Comparison of ENCODE assay signal across 8 mouse cellular contexts in the genomic region with DNA sequence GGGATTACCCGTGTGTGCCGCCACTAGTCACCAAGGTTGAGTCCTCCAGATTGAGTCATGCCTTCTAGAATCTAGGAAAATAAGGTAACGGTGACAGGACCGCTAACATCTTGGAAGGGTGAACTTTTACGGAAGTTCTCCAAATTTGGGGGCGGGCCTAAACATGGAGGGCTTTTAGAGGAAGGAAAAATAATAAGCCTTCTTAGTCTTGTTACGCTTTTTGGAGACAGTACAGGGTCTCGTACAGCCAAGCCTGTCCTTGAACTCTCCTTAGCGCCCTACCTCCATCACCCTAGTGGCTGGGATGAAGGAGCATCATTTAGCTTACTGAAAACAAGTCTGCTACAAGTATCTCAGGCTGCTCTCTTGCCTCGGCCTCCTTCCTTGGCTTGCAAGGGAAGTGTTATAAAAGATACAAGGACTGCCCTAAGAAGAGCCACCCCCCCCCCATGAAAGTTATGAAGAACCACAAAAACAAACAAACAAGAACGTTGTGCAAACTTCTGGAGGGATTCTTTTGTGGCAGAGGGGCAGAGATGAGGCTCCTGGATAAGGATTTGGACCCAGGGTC. TPM values are rescaled to one million over a fixed set of nuclear protein-coding genes. Genes with fewer than 3 reads are reported as not detected.
DNase-seq lines count a peak whose midpoint lies in the region; ATAC-seq and TF ChIP-seq lines count a peak whose summit lies in the region.

No protein-coding gene starts in this region.

- peak overlapping the region; percentile 51 for H3K9ac ChIP-seq in embryonic facial prominence, embryonic 15.5 days
- H3K9ac ChIP-seq in limb, embryonic 11.5 days (ENCODE audit: low read length), result peak overlapping the region; percentile 76
- peak overlapping the region; percentile 32 for H3K9ac ChIP-seq in neural tube, embryonic 11.5 days (ENCODE audit: low read length)

- TF ChIP-seq CTCF in testis, adult 2 months (IDR thresholded peaks at IDR 0.05; ENCODE audit: control insufficient read depth, insufficient read depth, insufficient replicate concordance, low read depth, low read length), result no peak

- no peak for ATAC-seq in embryonic facial prominence, embryonic 15.5 days (ENCODE audit: insufficient number of reproducible peaks, low FRiP score, low TSS enrichment, low read depth)
- no peak for ATAC-seq in limb, embryonic 11.5 days (ENCODE audit: insufficient number of reproducible peaks, low FRiP score, low TSS enrichment, low read depth)
- no peak for ATAC-seq in neural tube, embryonic 11.5 days (ENCODE audit: insufficient read depth, low FRiP score, low TSS enrichment)
- no peak for ATAC-seq in monocyte, adult 5-6 weeks (replicated peaks; ENCODE audit: insufficient number of reproducible peaks, low FRiP score, low TSS enrichment, poor library complexity, severe bottlenecking)

- H3K4me1 ChIP-seq in testis, adult 2 months (ENCODE audit: control insufficient read depth, insufficient read depth, low read length), result peaks cover 9% of the 10 kb centered on the region
- H3K4me1 ChIP-seq in embryonic facial prominence, embryonic 15.5 days, result peaks cover 35% of the 10 kb centered on the region
- peaks cover 22% of the 10 kb centered on the region for H3K4me1 ChIP-seq in limb, embryonic 11.5 days (ENCODE audit: control insufficient read depth, insufficient read depth, low read length)
- H3K4me1 ChIP-seq in neural tube, embryonic 11.5 days (ENCODE audit: control insufficient read depth, insufficient read depth, low read length), result peaks cover 17% of the 10 kb centered on the region; the same call in 1 of the 2 replicates

- WGBS in embryonic facial prominence, embryonic 15.5 days, result 5% methylated on average over 11 of the region's 11 CpGs
- WGBS in limb, embryonic 11.5 days, result 2% methylated on average over 11 of the region's 11 CpGs
- whole genome bisulfite sequencing in neural tube, embryonic 11.5 days, result 3% methylated on average over 11 of the region's 11 CpGs

- H3K4me2 ChIP-seq in embryonic facial prominence, embryonic 15.5 days (replicated peaks), result peak overlapping the region; percentile 99
- peak overlapping the region; percentile 99 for H3K4me2 ChIP-seq in limb, embryonic 11.5 days (ENCODE audit: low read depth, severe bottlenecking)
- peak overlapping the region; percentile 65 for H3K4me2 ChIP-seq in neural tube, embryonic 11.5 days (ENCODE audit: low read depth)

- no peaks in the 10 kb centered on the region for H3K9me3 ChIP-seq in embryonic facial prominence, embryonic 15.5 days (replicated peaks)
- H3K9me3 ChIP-seq in limb, embryonic 11.5 days (ENCODE audit: control insufficient read depth, low read length), result no peaks in the 10 kb centered on the region
- H3K9me3 ChIP-seq in neural tube, embryonic 11.5 days (ENCODE audit: control insufficient read depth, low read length), result no peaks in the 10 kb centered on the region

- peak overlapping the region; percentile 83 for H3K4me3 ChIP-seq in testis, adult 2 months (ENCODE audit: control insufficient read depth, low read depth, low read length)
- H3K4me3 ChIP-seq in embryonic facial prominence, embryonic 15.5 days (replicated peaks), result peak overlapping the region; percentile 62
- peak overlapping the region; percentile 77 for H3K4me3 ChIP-seq in limb, embryonic 11.5 days (ENCODE audit: low read depth, low read length)
- H3K4me3 ChIP-seq in neural tube, embryonic 11.5 days (ENCODE audit: low read depth, low read length), result peak overlapping the region; percentile 47

- H3K36me3 ChIP-seq in testis, adult 2 months (ENCODE audit: control insufficient read depth, insufficient read depth, low read length), result no peaks in the 10 kb centered on the region
- 0 out of 2 replicates have a peak, but pooled peaks cover under 1% of the 10 kb centered on the region for H3K36me3 ChIP-seq in embryonic facial prominence, embryonic 15.5 days
- H3K36me3 ChIP-seq in limb, embryonic 11.5 days (ENCODE audit: control insufficient read depth, insufficient read depth, low read length), result no peaks in the 10 kb centered on the region
- H3K36me3 ChIP-seq in neural tube, embryonic 11.5 days (ENCODE audit: control insufficient read depth, insufficient read depth, low read length), result no peaks in the 10 kb centered on the region

- DNase-seq in testis, postnatal 14 days (ENCODE audit: low spot score), result no peak
- DNase-seq in limb, embryonic 11.5 days (ENCODE audit: low spot score), result no peak
- DNase-seq in neural tube, embryonic 11.5 days (ENCODE audit: low spot score), result no peak
- DNase-seq in left cerebral cortex, adult 18-20 months (ENCODE audit: low spot score in 2 of 2), result no peak
- no peak for DNase-seq in right cerebral cortex, adult 18-20 months

- TF ChIP-seq POLR2A in testis, adult 2 months (IDR thresholded peaks at IDR 0.05; ENCODE audit: control insufficient read depth, low read depth, low read length), result no peak

- no peak overlapping the region for H3K27ac ChIP-seq in testis, adult 2 months (ENCODE audit: control insufficient read depth, insufficient read depth, low read depth, low read length)
- H3K27ac ChIP-seq in embryonic facial prominence, embryonic 15.5 days (replicated peaks), result no peak overlapping the region
- no peak overlapping the region for H3K27ac ChIP-seq in limb, embryonic 11.5 days (replicated peaks; ENCODE audit: low read depth, low read length)
- H3K27ac ChIP-seq in neural tube, embryonic 11.5 days (ENCODE audit: low read depth, low read length), result no peak overlapping the region

- no peaks in the 10 kb centered on the region for H3K27me3 ChIP-seq in testis, adult 2 months (ENCODE audit: control insufficient read depth, insufficient read depth, low read length)
- H3K27me3 ChIP-seq in embryonic facial prominence, embryonic 15.5 days, result no peaks in the 10 kb centered on the region
- no peaks in the 10 kb centered on the region for H3K27me3 ChIP-seq in limb, embryonic 11.5 days (ENCODE audit: control insufficient read depth, insufficient read depth, low read length)
- H3K27me3 ChIP-seq in neural tube, embryonic 11.5 days (ENCODE audit: control insufficient read depth, insufficient read depth, low read length), result no peaks in the 10 kb centered on the region

RNA-seq across cellular contexts. Expression of gene Slc1a5, which starts 1.5 kb away (rescaled TPM):
- polyA plus RNA-seq in testis, adult 2 months (2012; rRNA removed), result 15.2 and 17.8 TPM in 2 replicates
- polyA plus RNA-seq in embryonic facial prominence, embryonic 15.5 days (2015; fragmentation: Nextera tagmentation; extraction: Ambion mirVana), result 34.5 and 35.5 TPM in 2 replicates
- 28.5 and 30.9 TPM in 2 replicates for polyA plus RNA-seq in limb, embryonic 11.5 days (2014; fragmentation: Nextera tagmentation; extraction: Ambion mirVana)
- polyA plus RNA-seq in neural tube, embryonic 11.5 days (2014; fragmentation: Nextera tagmentation; extraction: Ambion mirVana), result 17.2 and 17.3 TPM in 2 replicates
- 1 to 10 TPM; 2.9 to 4.2 TPM for total RNA-seq in left cerebral cortex, adult 18-20 months (2021)
- total RNA-seq in monocyte, adult 5-6 weeks (2017), result 40.9 to 71.2 TPM (median 56.6 TPM) in 3 replicates

RNA-seq across cellular contexts. Expression of gene Strn4, which starts 33.0 kb away (rescaled TPM):
- 130 and 147 TPM in 2 replicates for polyA plus RNA-seq in testis, adult 2 months (2012; rRNA removed)
- polyA plus RNA-seq in embryonic facial prominence, embryonic 15.5 days (2015; fragmentation: Nextera tagmentation; extraction: Ambion mirVana), result 108 and 114 TPM in 2 replicates
- polyA plus RNA-seq in limb, embryonic 11.5 days (2014; fragmentation: Nextera tagmentation; extraction: Ambion mirVana), result 125 and 128 TPM in 2 replicates
- polyA plus RNA-seq in neural tube, embryonic 11.5 days (2014; fragmentation: Nextera tagmentation; extraction: Ambion mirVana), result 140 and 143 TPM in 2 replicates
- total RNA-seq in left cerebral cortex, adult 18-20 months (2021), result 100 to 1,000 TPM; 258 to 281 TPM
- total RNA-seq in monocyte, adult 5-6 weeks (2017), result 70.9 to 99.8 TPM (median 71.5 TPM) in 3 replicates

RNA-seq across cellular contexts. Expression of gene Fkrp, which starts 33.9 kb away (rescaled TPM):
- polyA plus RNA-seq in testis, adult 2 months (2012; rRNA removed), result 3.4 and 3.6 TPM in 2 replicates
- polyA plus RNA-seq in embryonic facial prominence, embryonic 15.5 days (2015; fragmentation: Nextera tagmentation; extraction: Ambion mirVana), result 27.8 and 30.3 TPM in 2 replicates
- polyA plus RNA-seq in limb, embryonic 11.5 days (2014; fragmentation: Nextera tagmentation; extraction: Ambion mirVana), result 25.4 and 29.3 TPM in 2 replicates
- 24.3 and 24.4 TPM in 2 replicates for polyA plus RNA-seq in neural tube, embryonic 11.5 days (2014; fragmentation: Nextera tagmentation; extraction: Ambion mirVana)
- total RNA-seq in left cerebral cortex, adult 18-20 months (2021), result 10 to 100 TPM; 51.3 to 56.2 TPM
- 9.6 to 15.3 TPM (median 10.6 TPM) in 3 replicates for total RNA-seq in monocyte, adult 5-6 weeks (2017)

RNA-seq across cellular contexts. Expression of gene Ap2s1, which starts 44.4 kb away (rescaled TPM):
- 240 and 279 TPM in 2 replicates for polyA plus RNA-seq in testis, adult 2 months (2012; rRNA removed)
- 273 and 275 TPM in 2 replicates for polyA plus RNA-seq in embryonic facial prominence, embryonic 15.5 days (2015; fragmentation: Nextera tagmentation; extraction: Ambion mirVana)
- 261 and 266 TPM in 2 replicates for polyA plus RNA-seq in limb, embryonic 11.5 days (2014; fragmentation: Nextera tagmentation; extraction: Ambion mirVana)
- polyA plus RNA-seq in neural tube, embryonic 11.5 days (2014; fragmentation: Nextera tagmentation; extraction: Ambion mirVana), result 284 and 285 TPM in 2 replicates
- total RNA-seq in left cerebral cortex, adult 18-20 months (2021), result 100 to 1,000 TPM; 227 to 260 TPM
- total RNA-seq in monocyte, adult 5-6 weeks (2017), result 59.7 to 77.7 TPM (median 69.6 TPM) in 3 replicates
